Mouse (Mus musculus) neutrophil, adult 83 days (primary cell): Measurements from ENCODE around the gene Olfr1031. TPM values are rescaled to one million over a fixed set of nuclear protein-coding genes. Genes with fewer than 3 reads are reported as not detected.

Experiments used
- total RNA-seq, 2 experiments: library from RNA; stranded (reverse); gene quantifications; one replicate each; pipeline ENCODE4 v1.2.4; 2023

Olfr1031 gene
- total RNA-seq: not detected

DNA sequence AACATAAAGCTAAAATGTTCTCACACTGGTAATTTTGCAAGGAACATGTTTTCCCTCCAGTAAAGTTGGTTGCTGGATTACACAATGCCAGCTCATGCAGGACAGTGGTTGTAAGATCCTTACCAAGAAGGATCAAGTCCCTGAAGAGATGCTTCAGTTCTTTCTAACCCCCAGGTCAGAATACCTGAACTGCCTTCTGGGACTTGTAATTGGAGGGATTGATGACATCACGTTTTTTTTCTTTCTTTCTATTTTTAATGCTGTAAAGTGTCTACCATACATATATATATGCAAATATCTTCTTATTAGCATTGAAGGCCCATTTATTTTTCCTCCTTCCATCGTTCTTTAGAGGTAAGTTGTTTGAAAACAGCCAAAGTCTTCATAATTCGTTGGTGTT lies at the start of gene Olfr1031:
Gene Olfr1031, plus strand, starts transcription at position 301 of the 400 bp plus-strand sequence.

DNA sequence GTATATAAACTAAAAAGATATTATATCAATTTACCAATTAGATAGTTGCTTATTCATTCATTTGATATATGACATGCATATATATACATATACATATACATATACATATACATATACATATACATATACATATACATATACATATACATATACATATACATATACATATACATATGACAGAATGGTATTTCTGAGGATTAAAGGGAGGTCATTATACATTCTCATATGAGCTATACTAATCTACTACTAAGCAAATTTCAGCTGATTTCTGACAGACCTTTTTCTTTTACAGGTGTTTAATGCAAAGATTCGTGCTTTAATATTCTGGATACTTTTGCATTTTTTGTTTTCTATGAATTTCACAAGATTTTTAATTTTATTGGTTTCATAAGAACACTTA lies 40.0 kb upstream of the Olfr1031 start, which contains the start of gene Olfr1028:
Gene Olfr1028, plus strand, starts transcription at position 301 of the 400 bp plus-strand sequence.

DNA sequence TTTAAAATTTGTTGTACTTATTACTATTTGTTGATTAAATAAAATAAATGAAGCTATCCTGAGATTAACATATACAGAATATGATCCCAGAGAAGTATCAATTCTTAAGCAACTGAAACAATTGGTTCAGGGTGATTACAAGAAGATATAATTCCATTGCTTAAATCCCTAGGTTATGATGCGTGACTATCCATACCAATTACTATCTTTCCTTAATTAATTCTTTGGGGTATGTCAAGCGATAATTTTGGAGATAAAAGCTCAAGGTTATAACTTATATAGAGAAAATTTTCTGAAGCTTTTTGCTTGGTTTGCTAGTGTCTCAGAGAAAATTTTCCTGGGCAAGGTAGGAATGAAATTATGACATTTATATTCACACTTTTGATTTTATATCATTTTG lies 16.5 kb upstream of the Olfr1031 start, which contains the start of gene Olfr1029:
Gene Olfr1029, plus strand, starts transcription at position 301 of the 400 bp plus-strand sequence.

DNA sequence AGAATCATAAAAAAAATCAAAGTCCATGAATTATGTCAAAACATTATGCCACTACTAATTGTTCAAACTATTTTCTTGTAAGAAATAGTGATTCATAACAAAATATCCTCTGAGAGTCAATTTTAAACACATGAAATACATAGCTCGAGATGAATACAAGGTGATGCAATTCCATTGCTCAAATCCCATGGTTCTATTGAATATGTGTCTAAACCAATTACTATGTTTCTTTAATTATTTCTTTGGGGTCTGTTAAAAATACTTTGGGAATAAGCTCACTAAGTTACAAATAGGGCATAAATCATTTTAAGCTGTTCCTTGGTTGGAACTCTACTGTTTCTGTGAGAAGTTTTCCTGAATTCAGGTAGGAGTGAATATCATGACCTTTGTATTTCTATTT lies 11.1 kb upstream of the Olfr1031 start, which contains the start of gene Olfr1030:
Gene Olfr1030, plus strand, starts transcription at position 301 of the 400 bp plus-strand sequence.

DNA sequence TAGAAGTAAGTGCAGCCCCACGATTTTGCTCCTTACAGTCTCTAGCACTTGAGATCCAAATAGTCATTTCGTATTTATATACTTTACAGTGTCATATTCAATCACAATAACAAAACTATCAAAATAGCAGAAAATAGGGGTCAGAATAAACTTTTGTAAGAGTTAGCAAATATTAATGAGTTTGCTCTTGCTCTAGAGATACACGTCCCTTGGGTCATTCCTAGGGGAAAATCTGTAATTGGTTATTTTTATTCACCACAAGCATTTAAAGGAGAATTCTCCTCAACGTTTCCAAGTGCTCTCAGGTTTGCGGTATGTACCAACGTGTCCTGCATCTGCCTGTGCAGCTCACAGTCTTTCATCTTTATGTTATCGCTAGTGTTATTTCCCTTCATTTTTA lies 15.1 kb downstream of the Olfr1031 start, which contains the start of gene Olfr1032:
Gene Olfr1032, plus strand, starts transcription at position 301 of the 400 bp plus-strand sequence.

DNA sequence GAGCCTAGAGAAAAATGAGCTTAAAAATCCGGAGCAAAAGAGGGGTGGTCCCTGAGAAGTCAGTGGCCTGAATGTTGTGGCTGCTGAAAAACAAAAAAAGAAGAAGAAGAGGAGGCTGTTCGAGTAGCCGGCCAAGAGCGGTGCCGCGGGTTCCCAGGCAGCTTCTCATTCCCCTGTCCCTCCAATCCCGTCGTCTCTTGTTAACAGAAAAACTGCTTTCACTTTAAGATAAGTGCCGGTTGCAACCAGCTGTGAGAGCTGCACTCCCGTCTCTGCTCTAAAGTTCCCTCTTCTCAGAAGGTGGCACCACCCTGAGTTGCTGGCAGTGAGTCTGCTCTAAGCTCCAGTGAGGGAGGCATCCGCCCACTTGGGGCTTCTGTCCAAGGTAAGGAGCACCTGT lies 30.3 kb downstream of the Olfr1031 start, which contains the start of gene Olfr1033:
Gene Olfr1033, plus strand, starts transcription at position 228 of the 400 bp plus-strand sequence.

Other genes with a start within 250 kb of the Olfr1031 start
- gene Olfr1012, start 227.5 kb upstream of the Olfr1031 start, total RNA-seq: not detected
- gene Olfr1013, start 223.2 kb upstream of the Olfr1031 start, total RNA-seq: not detected
- not detected for gene Olfr1014, start 217.6 kb upstream of the Olfr1031 start, total RNA-seq
- gene Olfr1015, start 208.3 kb upstream of the Olfr1031 start, total RNA-seq: not detected
- not detected for gene Olfr1016, start 187.8 kb upstream of the Olfr1031 start, total RNA-seq
- not detected for gene Olfr1018, start 171.8 kb upstream of the Olfr1031 start, total RNA-seq
- not detected for gene Olfr1019, start 144.8 kb upstream of the Olfr1031 start, total RNA-seq
- not detected for gene Olfr1020, start 143.3 kb upstream of the Olfr1031 start, total RNA-seq
- gene Olfr1022, start 121.7 kb upstream of the Olfr1031 start, total RNA-seq: not detected
- not detected for gene Olfr1023, start 104.7 kb upstream of the Olfr1031 start, total RNA-seq
- gene Olfr1024, start 85.3 kb upstream of the Olfr1031 start, total RNA-seq: not detected
- gene Olfr1025-ps1, start 75.1 kb upstream of the Olfr1031 start, total RNA-seq: not detected
- gene Olfr1026, start 68.7 kb upstream of the Olfr1031 start, total RNA-seq: not detected
- not detected for gene Olfr1028, start 39.9 kb upstream of the Olfr1031 start, total RNA-seq
- not detected for gene Olfr1029, start 16.4 kb upstream of the Olfr1031 start, total RNA-seq
- gene Olfr1030, start 11.0 kb upstream of the Olfr1031 start, total RNA-seq: not detected
- gene Olfr1032, start 15.2 kb downstream of the Olfr1031 start, total RNA-seq: not detected
- not detected for gene Olfr1033, start 30.3 kb downstream of the Olfr1031 start, total RNA-seq
- not detected for gene Olfr1034, start 55.6 kb downstream of the Olfr1031 start, total RNA-seq
- gene Olfr1036, start 83.7 kb downstream of the Olfr1031 start, total RNA-seq: not detected
- not detected for gene Olfr1037, start 97.1 kb downstream of the Olfr1031 start, total RNA-seq
- not detected for gene Olfr1039, start 145.6 kb downstream of the Olfr1031 start, total RNA-seq
- gene Olfr1040, start 156.4 kb downstream of the Olfr1031 start, total RNA-seq: not detected
- gene Olfr1042, start 171.5 kb downstream of the Olfr1031 start, total RNA-seq: not detected
- not detected for gene Olfr1043, start 177.2 kb downstream of the Olfr1031 start, total RNA-seq
- not detected for gene Olfr1044, start 187.5 kb downstream of the Olfr1031 start, total RNA-seq
- gene Olfr52, start 195.4 kb downstream of the Olfr1031 start, total RNA-seq: not detected
- not detected for gene Olfr1045, start 212.7 kb downstream of the Olfr1031 start, total RNA-seq
- gene Olfr1046, start 229.0 kb downstream of the Olfr1031 start, total RNA-seq: not detected
- gene Olfr1047, start 241.1 kb downstream of the Olfr1031 start, total RNA-seq: not detected
- gene Olfr1048, start 250.0 kb downstream of the Olfr1031 start, total RNA-seq: not detected